Mouse (Mus musculus) kidney, postnatal 4 days (tissue): ENCODE results near the gene Slc5a1.

ENCODE experiments used
- DNase-seq, 2 experiments: peaks; one replicate each; pipeline ENCODE4 v3.0.0; 2021; ENCODE audit warnings: mixed read lengths in 2 of 2

The Slc5a1 gene

DNA sequence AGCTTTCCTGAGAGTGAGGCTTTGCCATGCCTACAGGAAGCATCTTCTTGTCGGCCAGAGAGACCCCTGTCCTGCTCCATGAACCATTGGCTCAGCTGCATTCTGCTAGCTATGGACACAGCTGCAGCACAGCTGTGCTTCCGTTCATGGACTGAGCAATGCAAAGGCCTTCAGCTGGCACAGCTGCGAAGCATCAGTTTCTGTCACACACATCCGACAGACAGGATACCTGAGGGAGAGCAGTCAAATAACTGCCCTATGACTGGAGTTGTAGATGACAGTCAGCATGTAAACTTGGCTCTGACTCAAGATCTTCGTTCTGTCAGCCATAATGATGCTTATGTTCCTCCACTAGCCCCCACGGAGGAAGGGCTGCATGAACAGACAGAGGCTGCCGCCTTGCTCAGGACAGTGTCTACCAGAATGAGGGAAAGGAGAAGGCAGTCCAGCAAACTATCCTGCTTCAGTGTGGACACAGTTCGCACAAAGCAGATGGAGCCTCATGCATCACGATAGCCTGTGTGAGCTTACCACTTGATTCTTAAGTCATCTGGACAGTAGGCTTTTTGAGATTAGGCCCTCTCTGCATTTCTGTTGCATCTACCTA, 91.3 kb downstream of the Slc5a1 start:
- DNase-seq = peak; percentile 42 to 55

GRCm38 (mm10) chr5:33200071-33200470, 96.1 kb downstream of the Slc5a1 start:
- DNase-seq = no peak

DNA sequence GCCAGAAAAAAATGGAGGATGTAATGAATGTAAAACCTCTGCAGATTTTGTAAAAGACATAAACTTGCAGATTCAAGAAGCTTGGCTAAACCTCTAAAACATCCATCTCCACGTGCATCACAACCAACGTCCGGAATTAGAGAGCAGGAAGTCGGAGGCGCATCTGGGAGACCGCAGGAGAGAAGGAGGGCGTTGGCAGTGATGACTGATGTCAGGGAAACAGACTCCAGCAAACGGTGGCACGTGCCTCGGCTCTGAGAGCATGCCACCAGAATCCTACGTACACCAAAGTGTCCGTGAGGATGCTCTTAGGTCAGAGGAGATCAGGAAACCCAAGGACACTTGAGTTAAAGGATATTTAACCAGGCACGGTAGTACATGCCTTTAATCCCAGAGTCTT, 97.7 kb downstream of the Slc5a1 start:
- no peak for DNase-seq

DNA sequence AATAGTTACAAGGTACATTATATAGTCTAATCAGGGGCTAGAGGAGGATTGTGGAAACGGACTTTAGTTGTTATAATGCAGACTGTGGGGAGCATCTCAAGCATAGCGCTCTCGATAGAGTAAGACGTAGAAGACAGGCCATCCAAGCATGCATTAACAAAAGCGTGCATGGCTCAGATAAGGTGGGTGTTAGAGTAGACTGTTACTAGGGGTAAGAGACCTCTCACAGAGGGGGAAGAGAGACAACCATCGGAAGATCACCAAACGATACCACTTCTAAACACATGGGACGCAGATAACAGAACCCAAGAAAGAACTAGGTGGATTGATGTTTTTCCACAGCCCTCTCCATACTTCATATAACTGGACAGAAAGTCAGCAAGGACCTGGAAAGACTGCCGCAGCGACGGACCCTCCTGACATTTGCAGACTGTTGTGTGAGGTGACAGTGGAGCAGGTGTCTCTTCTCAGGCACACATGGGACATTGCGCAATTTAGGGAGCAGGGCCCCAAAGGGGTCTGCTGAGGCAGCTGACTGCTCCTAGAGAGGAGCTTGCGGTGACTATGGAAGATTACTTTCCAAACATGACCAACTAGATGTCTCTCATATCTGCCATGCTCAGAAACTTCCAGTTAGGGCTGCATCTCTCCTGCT, 98.6 kb downstream of the Slc5a1 start:
- DNase-seq = no peak

DNA sequence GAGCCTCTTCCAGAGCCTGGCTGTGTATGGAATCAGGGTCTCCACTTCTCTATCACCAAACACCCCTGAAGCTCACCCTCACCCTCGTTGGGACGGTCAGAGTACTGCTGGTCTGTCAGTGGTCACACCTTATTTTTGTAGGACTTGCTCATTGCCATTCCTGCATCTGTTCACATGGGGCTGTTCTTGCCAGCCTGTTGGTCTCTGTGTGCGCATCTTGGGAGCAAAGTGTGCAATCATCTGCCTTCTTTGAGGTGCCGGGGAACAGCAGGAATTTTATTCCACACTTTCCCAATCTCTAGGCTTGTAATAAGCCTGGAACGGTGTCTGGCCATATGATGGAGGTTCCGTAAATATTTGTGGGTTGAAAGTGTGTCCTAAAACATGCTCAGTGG, 99.1 kb downstream of the Slc5a1 start:
- no peak for DNase-seq

GRCm38 (mm10) chr5:33203691-33204242, 99.7 kb downstream of the Slc5a1 start:
- DNase-seq = peak; percentile 92

- DNase-seq = no peak
These were observed 100.3 kb downstream of the Slc5a1 start for GRCm38 (mm10) chr5:33204284-33204683.

GRCm38 (mm10) chr5:33206328-33206727, 102.3 kb downstream of the Slc5a1 start:
- no peak for DNase-seq

DNA sequence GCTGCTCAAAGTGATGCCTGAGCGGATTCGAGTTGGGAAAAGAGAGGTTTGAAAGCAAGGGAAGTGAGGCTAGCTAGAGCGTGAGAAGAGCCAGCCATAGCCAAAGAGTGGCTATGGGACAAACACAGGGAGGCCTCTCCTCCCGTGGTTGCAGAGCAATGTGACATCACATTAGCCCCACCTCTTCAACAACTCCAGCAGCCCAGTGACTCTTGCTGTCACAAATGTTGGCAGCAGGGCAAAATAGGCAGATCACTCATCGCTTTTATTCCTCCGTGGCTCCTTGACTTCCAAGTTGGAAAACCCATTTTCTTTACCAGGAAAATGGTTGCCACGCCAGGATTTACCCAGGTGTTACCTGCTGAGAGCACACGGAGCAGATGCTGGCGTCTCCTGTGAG, 103.1 kb downstream of the Slc5a1 start:
- no peak for DNase-seq

GRCm38 (mm10) chr5:33208533-33209245, 104.7 kb downstream of the Slc5a1 start:
- DNase-seq = peak in 1 of 2 experiments; percentile 0

- no peak for DNase-seq
These were observed 106.5 kb downstream of the Slc5a1 start for GRCm38 (mm10) chr5:33210515-33210914.

DNA sequence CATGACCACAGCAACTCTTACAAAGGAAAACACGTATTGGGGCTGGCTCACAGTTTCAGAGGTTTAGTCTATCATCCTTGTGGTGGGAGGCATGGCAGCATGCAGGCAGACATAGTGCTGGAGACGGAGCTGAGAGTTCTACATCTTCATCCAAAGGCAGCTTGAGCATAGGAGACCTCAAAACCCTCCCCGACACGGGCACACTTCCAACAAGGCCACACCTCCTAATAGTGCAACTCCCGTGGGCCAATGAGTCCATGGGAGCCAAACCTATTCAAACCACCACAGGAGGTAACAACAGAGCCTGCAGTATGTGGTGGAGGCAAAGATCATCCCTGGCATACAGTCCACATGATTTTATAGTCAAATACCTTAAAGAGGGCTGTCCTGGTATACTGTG, 107.2 kb downstream of the Slc5a1 start:
- peak in 1 of 2 experiments; percentile 1 for DNase-seq
